8 mouse cellular contexts compared by ENCODE assay signal in the genomic region with DNA sequence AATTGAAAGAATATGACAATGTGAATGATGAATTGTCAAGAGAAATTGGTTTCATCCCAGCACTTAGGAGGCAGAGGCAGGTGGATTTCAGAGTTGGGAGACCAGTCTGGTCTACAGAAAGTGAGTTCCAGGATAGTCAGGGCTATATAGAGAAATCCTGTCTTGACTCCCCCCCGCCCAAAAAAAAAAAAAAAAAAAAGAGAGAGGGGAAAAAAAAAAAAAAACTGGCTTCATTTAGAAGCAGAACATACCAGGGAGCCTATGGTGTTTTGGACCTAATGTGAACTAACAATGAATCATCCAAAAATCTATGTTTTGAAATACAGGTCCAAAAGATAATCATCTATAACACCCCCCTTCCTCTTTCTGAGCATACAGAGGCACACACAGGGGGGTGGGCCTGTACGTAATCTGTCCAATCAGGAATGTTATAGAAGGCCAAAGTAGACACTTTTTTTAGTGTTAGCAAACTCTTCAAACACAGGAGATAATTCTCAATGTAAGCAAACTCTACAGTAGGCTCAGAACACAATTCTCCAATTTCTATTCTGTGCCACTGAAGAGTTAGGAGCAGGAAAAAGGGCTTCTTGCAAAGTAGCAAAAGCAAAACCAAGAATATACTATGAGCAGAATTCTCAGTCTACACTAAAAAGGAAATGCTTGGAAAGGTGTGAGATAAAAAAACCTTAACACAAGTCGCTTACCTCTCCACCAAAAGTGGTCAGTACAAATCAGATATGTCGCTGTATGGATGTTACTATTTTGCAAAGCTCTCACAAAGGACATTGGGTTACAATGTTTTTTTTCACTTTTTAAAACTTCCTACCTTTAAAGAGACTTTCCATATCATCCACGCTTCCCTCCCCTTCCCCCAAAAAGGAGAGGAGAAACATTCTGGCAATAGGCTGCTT. TPM values are rescaled to one million over a fixed set of nuclear protein-coding genes. Genes with fewer than 3 reads are reported as not detected.
DNase-seq lines count a peak whose midpoint lies in the region; ATAC-seq and TF ChIP-seq lines count a peak whose summit lies in the region.

No protein-coding gene starts in this region.

- no peaks in the 10 kb centered on the region for H3K27me3 ChIP-seq in kidney, embryonic 16.5 days (ENCODE audit: insufficient read depth, low read length)
- H3K27me3 ChIP-seq in embryonic facial prominence, embryonic 12.5 days = no peaks in the 10 kb centered on the region
- H3K27me3 ChIP-seq in intestine, embryonic 15.5 days (replicated peaks) = no peaks in the 10 kb centered on the region
- H3K27me3 ChIP-seq in midbrain, postnatal 0 days (ENCODE audit: insufficient read depth, low read length) = no peaks in the 10 kb centered on the region

- no peak for TF ChIP-seq CTCF in midbrain, postnatal 0 days (IDR thresholded peaks at IDR 0.05)

- no peak for DNase-seq in kidney, postnatal 25 days
- DNase-seq in midbrain, postnatal 0 days (ENCODE audit: low spot score) = no peak
- no peak for DNase-seq in urinary bladder, adult 18-20 months (ENCODE audit: low spot score in 2 of 2)
- no peak for DNase-seq in ovary, adult 18-20 months (ENCODE audit: low spot score)
- DNase-seq in retina, postnatal 1 day = no peak

- no peak for ATAC-seq in kidney, embryonic 16.5 days (ENCODE audit: low FRiP score, low TSS enrichment)
- no peak for ATAC-seq in embryonic facial prominence, embryonic 12.5 days (ENCODE audit: insufficient number of reproducible peaks, insufficient read depth, low FRiP score, low TSS enrichment)
- ATAC-seq in intestine, embryonic 15.5 days = no peak
- ATAC-seq in midbrain, postnatal 0 days (ENCODE audit: low FRiP score) = no peak

- H3K4me3 ChIP-seq in kidney, embryonic 16.5 days (ENCODE audit: low read length) = peak overlapping the region; percentile 84
- peak overlapping the region; percentile 94 for H3K4me3 ChIP-seq in embryonic facial prominence, embryonic 12.5 days
- H3K4me3 ChIP-seq in intestine, embryonic 15.5 days (replicated peaks) = peak overlapping the region; percentile 90
- peak overlapping the region; percentile 93 for H3K4me3 ChIP-seq in midbrain, postnatal 0 days (ENCODE audit: low read depth, low read length)

- WGBS in kidney, embryonic 16.5 days = 56% methylated on average over 5 of the region's 5 CpGs
- WGBS in embryonic facial prominence, embryonic 12.5 days = 59% methylated on average over 5 of the region's 5 CpGs
- 54% methylated on average over 5 of the region's 5 CpGs for WGBS in intestine, embryonic 15.5 days
- 64% methylated on average over 5 of the region's 5 CpGs for WGBS in midbrain, postnatal 0 days

- peaks cover 27% of the 10 kb centered on the region for H3K4me1 ChIP-seq in kidney, embryonic 16.5 days (ENCODE audit: insufficient read depth, low read length)
- H3K4me1 ChIP-seq in embryonic facial prominence, embryonic 12.5 days = peaks cover 17% of the 10 kb centered on the region
- peaks cover 3% of the 10 kb centered on the region for H3K4me1 ChIP-seq in intestine, embryonic 15.5 days (replicated peaks)
- H3K4me1 ChIP-seq in midbrain, postnatal 0 days (ENCODE audit: insufficient read depth, low read length) = no peaks in the 10 kb centered on the region

- H3K27ac ChIP-seq in kidney, embryonic 16.5 days (ENCODE audit: low read length) = no peak overlapping the region; the same call in 1 of the 2 replicates
- no peak overlapping the region for H3K27ac ChIP-seq in embryonic facial prominence, embryonic 12.5 days
- no peak overlapping the region for H3K27ac ChIP-seq in intestine, embryonic 15.5 days
- no peak overlapping the region for H3K27ac ChIP-seq in midbrain, postnatal 0 days (ENCODE audit: low read depth, low read length)

- H3K4me2 ChIP-seq in kidney, embryonic 16.5 days (replicated peaks; ENCODE audit: low read depth, low read length) = peak overlapping the region; percentile 89
- H3K4me2 ChIP-seq in embryonic facial prominence, embryonic 12.5 days (replicated peaks) = peak overlapping the region; percentile 72
- H3K4me2 ChIP-seq in intestine, embryonic 15.5 days (replicated peaks) = peak overlapping the region; percentile 76
- peak overlapping the region; percentile 80 for H3K4me2 ChIP-seq in midbrain, postnatal 0 days (ENCODE audit: low read depth, low read length, poor library complexity, severe bottlenecking)

- H3K36me3 ChIP-seq in kidney, embryonic 16.5 days (ENCODE audit: insufficient read depth, low read length) = peaks cover 40% of the 10 kb centered on the region
- peaks cover 45% of the 10 kb centered on the region for H3K36me3 ChIP-seq in embryonic facial prominence, embryonic 12.5 days
- peaks cover 25% of the 10 kb centered on the region for H3K36me3 ChIP-seq in intestine, embryonic 15.5 days
- H3K36me3 ChIP-seq in midbrain, postnatal 0 days (ENCODE audit: insufficient read depth, low read length) = peaks cover 35% of the 10 kb centered on the region

- H3K9me3 ChIP-seq in kidney, embryonic 16.5 days (ENCODE audit: low read length) = no peaks in the 10 kb centered on the region
- H3K9me3 ChIP-seq in embryonic facial prominence, embryonic 12.5 days = no peaks in the 10 kb centered on the region
- no peaks in the 10 kb centered on the region for H3K9me3 ChIP-seq in intestine, embryonic 15.5 days
- no peaks in the 10 kb centered on the region for H3K9me3 ChIP-seq in midbrain, postnatal 0 days (ENCODE audit: low read length)

- H3K9ac ChIP-seq in kidney, embryonic 16.5 days (replicated peaks; ENCODE audit: low read length) = peak overlapping the region; percentile 81
- peak overlapping the region; percentile 93 for H3K9ac ChIP-seq in embryonic facial prominence, embryonic 12.5 days
- H3K9ac ChIP-seq in intestine, embryonic 15.5 days = peak overlapping the region; percentile 64; the same call in 1 of the 2 replicates
- H3K9ac ChIP-seq in midbrain, postnatal 0 days (replicated peaks; ENCODE audit: low read length, poor library complexity, severe bottlenecking) = no peak overlapping the region

RNA-seq across cellular contexts. Expression of a gene that starts 1.7 kb away (rescaled TPM):
- 51.0 and 54.6 TPM in 2 replicates for polyA plus RNA-seq in kidney, embryonic 16.5 days (2015; fragmentation: Nextera tagmentation; extraction: Ambion mirVana)
- polyA plus RNA-seq in embryonic facial prominence, embryonic 12.5 days (2016; fragmentation: Nextera tagmentation; extraction: Ambion mirVana) = 65.5 and 65.8 TPM in 2 replicates
- polyA plus RNA-seq in intestine, embryonic 15.5 days (2015; fragmentation: Nextera tagmentation; extraction: Ambion mirVana) = 49.2 and 49.4 TPM in 2 replicates
- 104 and 118 TPM in 2 replicates for total RNA-seq in midbrain, postnatal 0 days (2014; rRNA removed)
- 23.0 and 25.0 TPM in 2 replicates for polyA plus RNA-seq in midbrain, postnatal 0 days (2015; fragmentation: Nextera tagmentation; extraction: Ambion mirVana)

RNA-seq across cellular contexts. Expression of a gene that starts 34.7 kb away (rescaled TPM):
- 4.0 TPM in 2 replicates for polyA plus RNA-seq in kidney, embryonic 16.5 days (2015; fragmentation: Nextera tagmentation; extraction: Ambion mirVana)
- 9.6 and 10.4 TPM in 2 replicates for polyA plus RNA-seq in embryonic facial prominence, embryonic 12.5 days (2016; fragmentation: Nextera tagmentation; extraction: Ambion mirVana)
- polyA plus RNA-seq in intestine, embryonic 15.5 days (2015; fragmentation: Nextera tagmentation; extraction: Ambion mirVana) = 3.8 and 4.2 TPM in 2 replicates
- 43.9 and 45.3 TPM in 2 replicates for total RNA-seq in midbrain, postnatal 0 days (2014; rRNA removed)
- polyA plus RNA-seq in midbrain, postnatal 0 days (2015; fragmentation: Nextera tagmentation; extraction: Ambion mirVana) = 9.5 and 10.3 TPM in 2 replicates
